Mouse (Mus musculus) liver, postnatal 0 days (tissue): ENCODE measurements around the gene Brf1.

Experiments used
- CTCF ChIP-seq: sonication (generic); IDR thresholded peaks from 2 replicates; pipeline ENCODE4 v1.5.1; 2016; ENCODE audit warnings: antibody characterized with exemption, low read depth
- EP300 ChIP-seq: IDR thresholded peaks from 2 replicates; pipeline ENCODE4 v1.6.1; 2016; ENCODE audit warnings: antibody characterized with exemption, low read depth, mild to moderate bottlenecking

DNA sequence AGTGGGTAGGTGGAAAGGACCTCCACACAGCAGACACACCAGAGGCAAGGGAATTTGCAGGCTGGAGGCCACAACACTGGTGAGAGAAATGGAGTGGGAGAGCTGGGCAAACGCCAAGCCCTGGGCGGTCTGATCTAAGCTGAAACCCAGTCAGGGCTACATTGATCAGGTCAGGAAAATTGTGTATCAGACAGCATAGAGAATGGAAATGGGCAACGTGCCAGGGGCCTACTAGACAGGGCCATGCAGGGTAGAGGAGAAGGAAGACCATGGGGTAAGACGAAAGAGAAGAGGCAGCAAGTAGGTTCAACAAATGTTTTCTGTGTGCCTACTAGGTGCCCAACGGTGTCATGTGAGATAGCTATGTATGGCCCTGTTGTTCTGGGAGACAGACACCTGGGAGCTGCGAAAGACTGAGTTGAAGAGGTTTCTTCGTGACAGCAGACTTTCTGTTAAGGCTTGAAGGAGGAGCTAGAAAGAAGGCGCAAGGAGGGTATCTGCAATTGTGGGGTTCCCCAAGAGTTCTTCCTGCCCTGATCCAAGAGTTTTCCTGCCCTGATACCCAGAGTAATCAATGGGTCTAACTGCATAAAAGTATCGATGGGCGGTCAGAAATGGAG lies 59.2 kb downstream of the Brf1 start:
- TF ChIP-seq CTCF (no peak), EP300 (no peak)
